Mouse (Mus musculus) cerebellum, adult 2 months (tissue): ENCODE results near the gene Tjp2.

Experiments
- CTCF ChIP-seq: fragments of 200-500 bp; IDR thresholded peaks from 2 replicates; pipeline ENCODE4 v1.5.1; 2011; ENCODE audit warnings: low read depth, mild to moderate bottlenecking, control low read depth, low read length, moderate library complexity, borderline replicate concordance; ENCODE audit not compliant: insufficient read depth
- POLR2A ChIP-seq: fragments of 200-500 bp; IDR thresholded peaks from 2 replicates; pipeline ENCODE4 v1.6.1; 2011; ENCODE audit warnings: low read length, control low read depth, borderline replicate concordance; ENCODE audit not compliant: insufficient read depth

GRCm38 (mm10) chr19:24264991-24265390, 40.2 kb upstream of the Tjp2 start:
- TF ChIP-seq POLR2A: no peak
- peak; percentile 83 for TF ChIP-seq CTCF
